Mouse (Mus musculus) midbrain, postnatal 0 days (tissue): ENCODE data around the gene Agrn. TPM values are rescaled to one million over a fixed set of nuclear protein-coding genes. Genes with fewer than 3 reads are reported as not detected.
A peak's percentile ranks its signal among the peaks of the same experiment; 100 is the strongest.

ENCODE experiments used
- ATAC-seq: fragments of 200-750 bp; cut with Nextera tagmentation; 2 replicates; pipeline ENCODE4 v1.8.0; 2017; ENCODE audit warnings: moderate number of reproducible peaks, mild to moderate bottlenecking, moderate TSS enrichment, moderate library complexity; ENCODE audit not compliant: low FRiP score
- DNase-seq: peaks from one replicate; pipeline ENCODE4 v3.0.0-alpha.2; 2015; ENCODE audit warnings: low spot score
- H3K27ac ChIP-seq: fragments of 300-500 bp; sonication (generic); 2 replicates; pipeline ENCODE4 v1.5.1; 2014; ENCODE audit warnings: low read depth, mild to moderate bottlenecking, low read length, mixed read lengths
- H3K27me3 ChIP-seq: fragments of 300-500 bp; sonication (generic); 2 replicates; pipeline ENCODE4 v1.6.1; 2014; ENCODE audit warnings: low read length, control low read depth, mixed read lengths; ENCODE audit not compliant: insufficient read depth
- H3K36me3 ChIP-seq: fragments of 300-500 bp; sonication (generic); 2 replicates; pipeline ENCODE4 v1.6.1; 2014; ENCODE audit warnings: low read length, control low read depth, mixed read lengths; ENCODE audit not compliant: insufficient read depth
- H3K4me1 ChIP-seq: fragments of 300-500 bp; sonication (generic); 2 replicates; pipeline ENCODE4 v1.6.1; 2014; ENCODE audit warnings: mild to moderate bottlenecking, control low read depth, antibody characterized with exemption, low read length, mixed read lengths; ENCODE audit not compliant: insufficient read depth
- H3K4me2 ChIP-seq: fragments of 300-500 bp; sonication (generic); 2 replicates; pipeline ENCODE4 v1.6.1; 2014; ENCODE audit warnings: low read depth, mild to moderate bottlenecking, low read length, mixed read lengths; ENCODE audit not compliant: poor library complexity, severe bottlenecking
- H3K4me3 ChIP-seq: fragments of 300-500 bp; sonication (generic); 2 replicates; pipeline ENCODE4 v1.5.1; 2014; ENCODE audit warnings: low read depth, mild to moderate bottlenecking, low read length, moderate library complexity
- H3K9ac ChIP-seq: fragments of 300-500 bp; sonication (generic); replicated peaks from 2 replicates; pipeline ENCODE4 v1.6.1; 2014; ENCODE audit warnings: mild to moderate bottlenecking, low read length, moderate library complexity, mixed read lengths; ENCODE audit not compliant: poor library complexity, severe bottlenecking
- H3K9me3 ChIP-seq: fragments of 300-500 bp; sonication (generic); 2 replicates; pipeline ENCODE4 v1.6.1; 2016; ENCODE audit warnings: low read length, control low read depth
- CTCF ChIP-seq: IDR thresholded peaks from 2 replicates; pipeline ENCODE4 v1.5.1; 2016; ENCODE audit warnings: antibody characterized with exemption, mild to moderate bottlenecking
- WGBS: fragments of 180-500 bp; shearing (Covaris S2); extraction: QIAGEN DNeasy Blood & Tissue Kit; methylation state at CpG from one replicate; pipeline ENCODE4 v1.1.7; 2014; 5-methylcytosine and 5-hydroxymethylcytosine counted together
- polyA plus RNA-seq: library from polyadenylated mRNA; unstranded; fragments of >200 nt; fragmentation: Nextera tagmentation; extraction: Ambion mirVana; gene quantifications from 2 replicates; pipeline ENCODE4 v1.2.1, GENCODE M21; 2015
- total RNA-seq: library from RNA; depleted of rRNA; stranded (reverse); fragments of >200 nt; gene quantifications from 2 replicates; pipeline ENCODE4 v1.2.3, GENCODE M21; 2014; rRNA removed

Agrn gene
- 303 and 333 TPM in 2 replicates for total RNA-seq
- polyA plus RNA-seq: 72.8 and 77.1 TPM in 2 replicates

DNA sequence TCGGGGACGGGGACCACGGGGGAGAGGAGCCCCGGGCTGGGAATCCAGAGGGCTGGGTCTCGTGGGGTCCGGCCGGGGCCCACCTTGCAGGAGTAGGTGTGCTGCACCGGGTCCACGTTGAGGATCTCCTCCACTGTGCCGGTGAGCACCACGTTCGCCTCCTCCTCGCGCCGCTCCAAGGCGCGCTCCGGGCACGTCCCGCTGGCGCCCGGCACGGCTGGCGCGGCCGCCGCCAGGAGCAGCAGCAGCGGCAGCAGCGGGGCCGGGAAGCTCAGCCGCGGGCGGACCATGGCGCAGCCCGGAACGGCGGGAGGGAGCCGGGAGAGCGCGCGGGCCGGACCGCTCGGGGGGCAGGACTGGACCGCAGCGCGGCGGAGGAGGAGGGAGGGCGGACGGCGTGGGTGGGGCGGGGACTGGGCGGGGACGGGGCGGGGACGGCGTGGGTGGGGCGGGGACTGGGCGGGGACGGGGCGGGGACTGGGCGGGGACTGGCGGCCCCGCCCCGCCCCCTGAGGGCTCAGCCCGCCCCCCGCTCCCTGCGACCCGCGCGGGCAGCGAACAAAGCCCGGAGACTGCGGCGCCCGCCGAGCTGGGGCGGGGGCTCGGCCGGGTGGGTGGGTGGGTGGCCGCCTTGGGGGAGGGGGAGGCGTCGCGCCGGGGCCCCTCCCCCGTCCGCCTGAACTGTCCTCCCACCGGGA lies at the start of gene Agrn:
Gene Agrn (minus strand): TSS at position 358 of the 698 bp plus-strand sequence.
- Histone ChIP-seq H3K27me3 (no peaks in the 10 kb centered on the region), H3K4me3 (peak within 1 kb of the TSS; percentile 56), H3K36me3 (peaks cover 7% of the 10 kb centered on the region; the same call in 1 of the 2 replicates), H3K4me2 (peak within 1 kb of the TSS; percentile 95), H3K4me1 (peaks cover 4% of the 10 kb centered on the region; the same call in 1 of the 2 replicates), H3K9me3 (no peaks in the 10 kb centered on the region), H3K9ac (peak within 1 kb of the TSS; percentile 72), H3K27ac (peak within 1 kb of the TSS; percentile 73)
- no peak for DNase-seq
- ATAC-seq: peak; percentile 87
- under 1% methylated on average over 29 of the region's 88 CpGs for WGBS
- TF ChIP-seq CTCF: no peak

DNA sequence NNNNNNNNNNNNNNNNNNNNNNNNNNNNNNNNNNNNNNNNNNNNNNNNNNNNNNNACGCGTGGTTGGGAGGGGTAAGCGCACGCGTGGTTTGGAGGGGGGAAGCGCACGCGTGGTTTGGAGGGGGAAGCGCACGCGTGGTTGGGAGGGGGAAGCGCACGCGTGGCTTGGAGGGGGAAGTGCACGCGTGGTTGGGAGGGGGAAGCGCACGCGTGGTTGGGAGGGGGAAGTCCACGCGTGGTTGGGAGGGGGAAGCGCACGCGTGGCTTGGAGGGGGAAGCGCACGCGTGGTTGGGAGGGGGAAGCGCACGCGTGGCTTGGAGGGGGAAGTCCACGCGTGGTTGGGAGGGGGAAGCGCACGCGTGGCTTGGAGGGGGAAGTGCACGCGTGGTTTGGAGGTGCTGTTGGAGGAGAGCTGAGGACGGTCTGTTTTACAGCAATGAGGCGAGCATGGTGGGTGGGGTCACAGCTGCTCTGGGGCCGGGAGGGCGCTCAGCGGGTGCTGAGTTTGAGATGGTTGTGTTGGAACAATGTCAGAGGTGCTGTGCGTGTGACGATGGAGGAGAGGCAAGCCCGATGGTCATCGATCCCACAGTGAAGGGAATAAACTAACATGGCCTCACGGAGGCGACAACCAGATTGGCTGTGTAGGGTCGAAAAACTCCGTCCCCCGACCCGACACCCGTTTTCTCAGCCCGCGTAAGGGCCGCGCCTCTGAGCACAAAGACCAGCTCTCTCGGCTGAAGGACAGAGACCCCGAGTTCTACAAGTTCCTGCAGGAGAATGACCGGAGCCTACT lies 39.6 kb upstream of the Agrn start:
- Histone ChIP-seq H3K4me2 (peak overlapping the region; percentile 68; the same call in 1 of the 2 replicates), H3K9me3 (no peaks in the 10 kb centered on the region), H3K36me3 (peaks cover 38% of the 10 kb centered on the region), H3K4me3 (peak overlapping the region; percentile 87), H3K4me1 (peaks cover 4% of the 10 kb centered on the region), H3K27ac (no peak overlapping the region), H3K9ac (no peak overlapping the region), H3K27me3 (no peaks in the 10 kb centered on the region)
- WGBS: 27% methylated on average over 54 of the region's 60 CpGs
- no peak for DNase-seq
- TF ChIP-seq CTCF: no peak
- ATAC-seq: no peak

DNA sequence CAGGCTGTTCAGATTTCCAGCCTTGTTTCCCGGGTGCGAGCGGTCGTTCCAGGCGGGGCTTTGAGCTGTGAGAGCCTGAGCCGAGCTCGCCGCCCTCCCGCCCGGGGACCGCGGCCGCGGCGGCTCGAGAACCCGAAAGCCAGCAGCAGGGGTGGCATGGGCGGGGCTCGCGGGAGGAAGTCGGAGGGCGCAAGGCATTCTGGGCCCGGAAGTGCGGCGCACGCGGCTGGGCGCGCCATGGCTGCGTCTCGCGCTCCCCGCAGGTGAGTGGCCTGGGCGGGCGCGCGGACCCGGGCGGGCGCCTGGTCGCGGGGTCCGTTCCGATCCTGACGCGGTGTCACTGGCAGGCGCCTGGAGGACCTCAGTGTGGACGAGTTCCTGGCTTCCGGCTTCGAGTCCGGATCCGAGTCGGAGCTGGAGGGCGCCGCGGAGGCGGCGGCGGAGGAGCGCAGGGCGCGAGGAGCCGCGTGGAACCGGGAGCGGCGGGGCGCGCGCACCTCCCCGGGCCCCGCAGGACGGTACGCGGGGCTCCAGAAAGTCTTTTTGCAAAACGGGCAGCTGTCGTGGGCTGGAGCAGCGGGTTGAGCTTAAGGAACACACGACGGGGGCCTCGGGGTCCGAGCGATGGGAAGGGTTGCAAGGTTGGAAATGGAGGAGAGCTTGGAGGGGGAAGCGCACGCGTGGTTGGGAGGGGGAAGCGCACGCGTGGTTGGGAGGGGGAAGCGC lies 38.7 kb upstream of the Agrn start, which contains the start of gene Noc2l:
Gene Noc2l (plus strand): TSS at position 203 of the 726 bp plus-strand sequence.
- ATAC-seq (peak; percentile 86), DNase-seq (peak; percentile 93)
- H3K9me3 ChIP-seq: no peaks in the 10 kb centered on the region
- TF ChIP-seq CTCF: peak; percentile 8; the same call in 1 of the 2 replicates
- whole genome bisulfite sequencing: under 1% methylated on average over 88 of the region's 90 CpGs
- peak within 1 kb of the TSS; percentile 74 for H3K9ac ChIP-seq
- H3K27ac ChIP-seq: peak within 1 kb of the TSS; percentile 92
- peaks cover 4% of the 10 kb centered on the region for H3K4me1 ChIP-seq
- peak within 1 kb of the TSS; percentile 87 for H3K4me3 ChIP-seq
- H3K4me2 ChIP-seq: peak within 1 kb of the TSS; percentile 68
- H3K36me3 ChIP-seq: peaks cover 38% of the 10 kb centered on the region
- H3K27me3 ChIP-seq: no peaks in the 10 kb centered on the region

GRCm38 (mm10) chr4:156235360-156235770 lies 38.1 kb upstream of the Agrn start:
- peak; percentile 55; the same call in 1 of the 2 replicates for TF ChIP-seq CTCF
- H3K9me3 ChIP-seq: no peaks in the 10 kb centered on the region
- H3K27ac ChIP-seq: peak overlapping the region; percentile 92
- peak overlapping the region; percentile 68 for H3K4me2 ChIP-seq
- WGBS: 1% methylated on average over 15 of the region's 15 CpGs
- no peaks in the 10 kb centered on the region for H3K27me3 ChIP-seq
- ATAC-seq (peak; percentile 47), DNase-seq (peak; percentile 84)
- peak overlapping the region; percentile 87 for H3K4me3 ChIP-seq
- H3K4me1 ChIP-seq: peaks cover 4% of the 10 kb centered on the region
- peaks cover 38% of the 10 kb centered on the region for H3K36me3 ChIP-seq
- H3K9ac ChIP-seq: peak overlapping the region; percentile 74

GRCm38 (mm10) chr4:156234701-156235213 lies 37.5 kb upstream of the Agrn start, which contains the start of gene Plekhn1:
TSS of gene Plekhn1 (minus strand) at chr4:156234857.
- Histone ChIP-seq H3K4me2 (peak within 1 kb of the TSS; percentile 68), H3K9ac (peak within 1 kb of the TSS; percentile 74), H3K27me3 (no peaks in the 10 kb centered on the region), H3K4me3 (peak within 1 kb of the TSS; percentile 87), H3K9me3 (no peaks in the 10 kb centered on the region), H3K27ac (peak within 1 kb of the TSS; percentile 92), H3K4me1 (peaks cover 4% of the 10 kb centered on the region), H3K36me3 (peaks cover 38% of the 10 kb centered on the region)
- peak; percentile 21; the same call in 1 of the 2 replicates for TF ChIP-seq CTCF
- 0% methylated on average over 28 of the region's 48 CpGs for WGBS
- DNase-seq (peak; percentile 71), ATAC-seq (peak; percentile 52)
